Comparison of ENCODE assay signal across 8 mouse cellular contexts in genomic region chr7:107665586-107666261, GRCm38 (mm10). TPM values are rescaled to one million over a fixed set of nuclear protein-coding genes. Genes with fewer than 3 reads are reported as not detected.
DNase-seq lines count a peak whose midpoint lies in the region; ATAC-seq and TF ChIP-seq lines count a peak whose summit lies in the region.

No protein-coding gene starts in this region.

- ATAC-seq in kidney, postnatal 0 days (replicated peaks; ENCODE audit: low FRiP score, low read depth): no peak; the same call in 1 of the 2 replicates
- 0 out of 2 replicates have a peak, but pooled peaks have one; percentile 12 for ATAC-seq in liver, embryonic 12.5 days

- H3K9me3 ChIP-seq in heart, embryonic 10.5 days: no peaks in the 10 kb centered on the region
- H3K9me3 ChIP-seq in kidney, postnatal 0 days (replicated peaks; ENCODE audit: low read length): no peaks in the 10 kb centered on the region
- no peaks in the 10 kb centered on the region for H3K9me3 ChIP-seq in liver, embryonic 12.5 days (replicated peaks)

- no peaks in the 10 kb centered on the region for H3K36me3 ChIP-seq in heart, embryonic 10.5 days
- H3K36me3 ChIP-seq in kidney, postnatal 0 days (ENCODE audit: insufficient read depth, low read length): no peaks in the 10 kb centered on the region
- no peaks in the 10 kb centered on the region for H3K36me3 ChIP-seq in liver, embryonic 12.5 days

- 21% methylated on average over 9 of the region's 9 CpGs for WGBS in heart, embryonic 10.5 days
- WGBS in kidney, postnatal 0 days: 18% methylated on average over 9 of the region's 9 CpGs
- WGBS in liver, embryonic 12.5 days (ENCODE audit: insufficient replicate concordance): 13% methylated on average over 9 of the region's 9 CpGs

- H3K27me3 ChIP-seq in heart, embryonic 10.5 days (ENCODE audit: insufficient read depth, poor library complexity, severe bottlenecking): no peaks in the 10 kb centered on the region
- no peaks in the 10 kb centered on the region for H3K27me3 ChIP-seq in kidney, postnatal 0 days (ENCODE audit: insufficient read depth, low read length)
- H3K27me3 ChIP-seq in liver, embryonic 12.5 days (replicated peaks): 0 out of 2 replicates have a peak, but pooled peaks cover 4% of the 10 kb centered on the region

- H3K4me2 ChIP-seq in kidney, postnatal 0 days (ENCODE audit: low read length): peak overlapping the region; percentile 47
- H3K4me2 ChIP-seq in liver, embryonic 12.5 days: peak overlapping the region; percentile 42

- H3K27ac ChIP-seq in embryonic fibroblast, embryonic 13.5 days (ENCODE audit: insufficient read depth, low read length): peak overlapping the region; percentile 71
- peak overlapping the region; percentile 93 for H3K27ac ChIP-seq in heart, embryonic 10.5 days
- peak overlapping the region; percentile 83 for H3K27ac ChIP-seq in kidney, postnatal 0 days
- peak overlapping the region; percentile 63 for H3K27ac ChIP-seq in liver, embryonic 12.5 days

- H3K4me3 ChIP-seq in embryonic fibroblast, embryonic 13.5 days (ENCODE audit: insufficient read depth, low read length): peak overlapping the region; percentile 12
- peak overlapping the region; percentile 55 for H3K4me3 ChIP-seq in heart, embryonic 10.5 days
- peak overlapping the region; percentile 20 for H3K4me3 ChIP-seq in kidney, postnatal 0 days (replicated peaks; ENCODE audit: low read depth, low read length)
- peak overlapping the region; percentile 8 for H3K4me3 ChIP-seq in liver, embryonic 12.5 days

- H3K9ac ChIP-seq in kidney, postnatal 0 days (ENCODE audit: low read depth, low read length): peak overlapping the region; percentile 46; the same call in 1 of the 2 replicates
- no peak overlapping the region for H3K9ac ChIP-seq in liver, embryonic 12.5 days

- TF ChIP-seq POLR2A in embryonic fibroblast, embryonic 13.5 days (IDR thresholded peaks at IDR 0.05; ENCODE audit: low read depth, low read length): no peak

- H3K4me1 ChIP-seq in embryonic fibroblast, embryonic 13.5 days (ENCODE audit: control insufficient read depth, insufficient read depth, low read length): peaks cover 14% of the 10 kb centered on the region
- H3K4me1 ChIP-seq in heart, embryonic 10.5 days: peaks cover 53% of the 10 kb centered on the region
- H3K4me1 ChIP-seq in kidney, postnatal 0 days (replicated peaks; ENCODE audit: insufficient read depth, low read length): peaks cover 14% of the 10 kb centered on the region
- H3K4me1 ChIP-seq in liver, embryonic 12.5 days: peaks cover 40% of the 10 kb centered on the region

- no peak for TF ChIP-seq CTCF in embryonic fibroblast, embryonic 13.5 days (IDR thresholded peaks at IDR 0.05; ENCODE audit: borderline replicate concordance, insufficient read depth, low read length)
- TF ChIP-seq CTCF in kidney, postnatal 0 days (IDR thresholded peaks at IDR 0.05; ENCODE audit: low read depth): no peak

- DNase-seq in cerebellum, adult 11 months: peak; percentile 8
- DNase-seq in cerebellum, postnatal 36 days: no peak
- no peak for DNase-seq in heart, embryonic 10.5 days (ENCODE audit: low spot score)
- peak; percentile 61 for DNase-seq in kidney, postnatal 0 days (ENCODE audit: low spot score)
- peak; percentile 49 for DNase-seq in neural tube, embryonic 10.5 days (ENCODE audit: extremely low spot score, low spot score)
- DNase-seq in spleen, postnatal 10 days (ENCODE audit: low spot score in 2 of 2): no peak

RNA-seq across cellular contexts. Expression of gene 5330417H12Rik, which starts 40.8 kb away (rescaled TPM):
- polyA plus RNA-seq in embryonic fibroblast, embryonic 13.5 days (2011; ENCODE audit: insufficient read length, low read depth, missing spikeins): not detected in 2 replicates
- polyA plus RNA-seq in heart, embryonic 10.5 days (2016; fragmentation: Nextera tagmentation; extraction: Ambion mirVana): 0.15 TPM in 1 of 2 replicates, not detected in the other
- not detected in 2 replicates for polyA plus RNA-seq in kidney, postnatal 0 days (2015; fragmentation: Nextera tagmentation; extraction: Ambion mirVana)
- polyA plus RNA-seq in liver, embryonic 12.5 days (2016; fragmentation: Nextera tagmentation; extraction: Ambion mirVana): not detected in 2 replicates

Comparison
In these comparisons a context has a peak if more than half of its experiments do, and no peak if none do; other contexts are left out.
1. DNase-seq: peak in cerebellum, adult 11 months (single experiment), kidney, postnatal 0 days (single experiment) and neural tube, embryonic 10.5 days (single experiment); none in cerebellum, postnatal 36 days (0 of 2), heart, embryonic 10.5 days (single experiment) and spleen, postnatal 10 days (0 of 2).
2. Peak in every context shown above with its lines, with median percentiles within 50 percentile points of each other: H3K27ac ChIP-seq and H3K4me3 ChIP-seq.